Mouse (Mus musculus) bone marrow macrophage, adult 2 months (primary cell): Measurements from ENCODE around the gene Fbxl18.

ENCODE experiments used
- CTCF ChIP-seq: IDR thresholded peaks from 2 replicates; pipeline ENCODE4 v1.5.1; 2012; ENCODE audit warnings: low read depth, mild to moderate bottlenecking, low read length, moderate library complexity
- POLR2A ChIP-seq: IDR thresholded peaks from 2 replicates; pipeline ENCODE4 v1.6.1; 2012; ENCODE audit warnings: mild to moderate bottlenecking, low read depth, low read length, borderline replicate concordance

GRCm38 (mm10) chr5:142886181-142886580 lies 9.0 kb downstream of the Fbxl18 start:
- TF ChIP-seq CTCF: no peak
- TF ChIP-seq POLR2A: no peak
